Mouse (Mus musculus) cortical plate, adult 2 months (tissue): ENCODE data around the gene Wnt11.

ENCODE experiments used
- CTCF ChIP-seq: fragments of 200-500 bp; IDR thresholded peaks from 2 replicates; pipeline ENCODE4 v1.5.1; 2011; ENCODE audit warnings: mild to moderate bottlenecking, control low read depth, low read length; ENCODE audit not compliant: insufficient read depth; ENCODE audit errors: extremely low read depth
- POLR2A ChIP-seq: fragments of 200-500 bp; IDR thresholded peaks from 2 replicates; pipeline ENCODE4 v1.6.1; 2011; ENCODE audit warnings: mild to moderate bottlenecking, low read length, control low read depth; ENCODE audit not compliant: insufficient read depth; ENCODE audit errors: extremely low read depth

DNA sequence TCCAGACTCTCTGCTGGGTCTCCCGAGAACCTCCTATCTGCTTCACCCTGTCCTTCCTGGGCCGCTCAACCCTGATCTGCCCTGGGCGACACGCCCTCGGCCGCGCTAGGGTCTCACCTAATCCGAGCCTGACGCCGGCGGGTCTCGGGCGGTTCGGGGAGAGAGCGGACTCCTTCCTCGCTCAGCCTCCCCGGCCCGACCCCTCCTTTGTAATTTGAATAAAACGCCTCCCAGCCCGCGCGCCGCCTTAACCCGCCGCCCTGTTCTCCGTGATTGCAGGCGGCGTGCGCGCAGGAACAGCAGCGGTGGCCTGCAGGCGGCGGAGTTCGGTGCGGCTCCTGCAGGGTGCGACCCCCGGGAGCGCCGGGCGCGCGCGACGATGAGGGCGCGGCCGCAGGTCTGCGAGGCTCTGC is 3.8 kb downstream of the Wnt11 start:
- TF ChIP-seq POLR2A (no peak), CTCF (no peak)
